Mouse (Mus musculus) heart, embryonic 11.5 days (tissue): ENCODE data around the gene Cacna1i. TPM values are rescaled to one million over a fixed set of nuclear protein-coding genes. Genes with fewer than 3 reads are reported as not detected.
A peak's percentile ranks its signal among the peaks of the same experiment; 100 is the strongest.

ENCODE experiments used
- ATAC-seq: fragments of 200-750 bp; cut with Nextera tagmentation; replicated peaks from 2 replicates; pipeline ENCODE4 v1.8.0; 2017; ENCODE audit warnings: moderate library complexity; ENCODE audit not compliant: insufficient number of reproducible peaks, low FRiP score, low TSS enrichment
- H3K27ac ChIP-seq: fragments of 300-500 bp; sonication (generic); 2 replicates; pipeline ENCODE4 v1.5.1; 2014; ENCODE audit warnings: mild to moderate bottlenecking, low read depth, low read length
- H3K27me3 ChIP-seq: fragments of 300-500 bp; sonication (generic); 2 replicates; pipeline ENCODE4 v1.6.1; 2014; ENCODE audit warnings: mild to moderate bottlenecking, low read length, mixed read lengths; ENCODE audit not compliant: control insufficient read depth, insufficient read depth
- H3K36me3 ChIP-seq: fragments of 300-500 bp; sonication (generic); 2 replicates; pipeline ENCODE4 v1.6.1; 2014; ENCODE audit warnings: mild to moderate bottlenecking, low read length, moderate library complexity, mixed read lengths; ENCODE audit not compliant: control insufficient read depth, insufficient read depth
- H3K4me1 ChIP-seq: fragments of 300-500 bp; sonication (generic); 2 replicates; pipeline ENCODE4 v1.6.1; 2014; ENCODE audit warnings: low read length; ENCODE audit not compliant: control insufficient read depth, insufficient read depth
- H3K4me2 ChIP-seq: fragments of 300-500 bp; sonication (generic); 2 replicates; pipeline ENCODE4 v1.6.1; 2014; ENCODE audit warnings: mild to moderate bottlenecking, moderate library complexity
- H3K4me3 ChIP-seq: fragments of 300-500 bp; sonication (generic); 2 replicates; pipeline ENCODE4 v1.5.1; 2014; ENCODE audit warnings: low read depth, low read length
- H3K9ac ChIP-seq: fragments of 300-500 bp; sonication (generic); 2 replicates; pipeline ENCODE4 v1.6.1; 2014; ENCODE audit warnings: mild to moderate bottlenecking, low read depth, low read length, moderate library complexity
- H3K9me3 ChIP-seq: fragments of 300-500 bp; sonication (generic); replicated peaks from 2 replicates; pipeline ENCODE4 v1.6.1; 2016; ENCODE audit warnings: low read length; ENCODE audit not compliant: control insufficient read depth
- WGBS: fragments of 180-500 bp; shearing (Covaris S2); extraction: QIAGEN DNeasy Blood & Tissue Kit; methylation state at CpG from one replicate; pipeline ENCODE4 v1.1.7; 2014; ENCODE audit not compliant: insufficient replicate concordance; 5-methylcytosine and 5-hydroxymethylcytosine counted together
- polyA plus RNA-seq: library from polyadenylated mRNA; unstranded; fragments of >200 nt; fragmentation: Nextera tagmentation; extraction: Ambion mirVana; gene quantifications from 2 replicates; pipeline ENCODE4 v1.2.1, GENCODE M21; 2014

Gene Cacna1i
- polyA plus RNA-seq, 1 experiment from 2014 or later = 0.01 TPM

GRCm38 (mm10) chr15:80280646-80281045, 6.4 kb upstream of the Cacna1i start:
- Histone ChIP-seq H3K27ac (no peak overlapping the region), H3K4me1 (no peaks in the 10 kb centered on the region), H3K9ac (no peak overlapping the region), H3K36me3 (no peaks in the 10 kb centered on the region), H3K27me3 (peaks cover 28% of the 10 kb centered on the region), H3K9me3 (no peaks in the 10 kb centered on the region), H3K4me3 (no peak overlapping the region), H3K4me2 (no peak overlapping the region)
- 14% methylated on average over 6 of the region's 6 CpGs for WGBS
- ATAC-seq = no peak

DNA sequence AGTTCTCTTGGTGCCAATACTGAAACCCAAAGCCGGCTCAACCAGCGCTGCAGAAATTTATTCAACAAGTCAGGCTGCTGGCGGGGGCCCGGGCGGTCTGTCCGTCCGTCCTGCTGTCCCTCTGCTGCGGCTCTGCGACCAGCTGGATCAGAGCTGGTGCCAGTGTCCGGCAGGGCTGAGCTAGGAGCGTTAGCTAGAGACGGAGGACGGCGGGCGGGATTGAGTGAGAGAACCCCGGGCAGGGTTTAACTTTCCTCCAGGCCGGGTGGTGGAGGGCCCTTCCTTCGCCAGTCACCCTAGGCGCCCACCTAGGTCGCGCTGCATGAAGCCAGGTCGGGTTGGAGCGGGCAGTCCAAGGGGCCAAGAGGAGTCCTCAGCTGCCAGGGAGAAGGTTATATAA, 998 bp downstream of the Cacna1i start:
- H3K4me2 ChIP-seq = peak overlapping the region; percentile 86
- H3K9ac ChIP-seq = no peak overlapping the region
- no peak overlapping the region for H3K27ac ChIP-seq
- H3K36me3 ChIP-seq = no peaks in the 10 kb centered on the region
- peaks cover 78% of the 10 kb centered on the region for H3K27me3 ChIP-seq
- ATAC-seq = no peak
- WGBS = 3% methylated on average over 23 of the region's 23 CpGs
- peak overlapping the region; percentile 44 for H3K4me3 ChIP-seq
- no peaks in the 10 kb centered on the region for H3K9me3 ChIP-seq
- H3K4me1 ChIP-seq = 0 out of 2 replicates have a peak, but pooled peaks cover 3% of the 10 kb centered on the region

GRCm38 (mm10) chr15:80289436-80289835, 2.4 kb downstream of the Cacna1i start:
- 2% methylated on average over 10 of the region's 10 CpGs for WGBS

GRCm38 (mm10) chr15:80297146-80297545, 10.1 kb downstream of the Cacna1i start:
- Histone ChIP-seq H3K9me3 (0 out of 2 replicates have a peak, but pooled peaks cover 2% of the 10 kb centered on the region), H3K4me3 (no peak overlapping the region), H3K4me1 (no peaks in the 10 kb centered on the region), H3K27ac (no peak overlapping the region), H3K9ac (no peak overlapping the region), H3K27me3 (peaks cover 13% of the 10 kb centered on the region; the same call in 1 of the 2 replicates), H3K36me3 (no peaks in the 10 kb centered on the region), H3K4me2 (no peak overlapping the region)
- ATAC-seq = no peak
- 92% methylated on average over 1 of the region's 1 CpGs for WGBS

More at GRCm38 (mm10) chr15:80289436-80289835, 2.4 kb downstream of the Cacna1i start:
- H3K9me3 ChIP-seq = no peaks in the 10 kb centered on the region
- H3K36me3 ChIP-seq = no peaks in the 10 kb centered on the region
- no peak overlapping the region for H3K4me3 ChIP-seq
- H3K27ac ChIP-seq = no peak overlapping the region
- H3K27me3 ChIP-seq = peaks cover 74% of the 10 kb centered on the region
- no peak for ATAC-seq
- no peak overlapping the region for H3K4me2 ChIP-seq
- H3K4me1 ChIP-seq = 0 out of 2 replicates have a peak, but pooled peaks cover 3% of the 10 kb centered on the region
- H3K9ac ChIP-seq = no peak overlapping the region

- Histone ChIP-seq H3K36me3 (no peaks in the 10 kb centered on the region), H3K9me3 (no peaks in the 10 kb centered on the region), H3K9ac (no peak overlapping the region), H3K4me2 (no peak overlapping the region), H3K4me3 (no peak overlapping the region), H3K4me1 (no peaks in the 10 kb centered on the region; the same call in 1 of the 2 replicates), H3K27ac (no peak overlapping the region), H3K27me3 (peaks cover 12% of the 10 kb centered on the region)
- no peak for ATAC-seq
- WGBS = 68% methylated on average over 14 of the region's 14 CpGs
These were observed 16.7 kb downstream of the Cacna1i start for GRCm38 (mm10) chr15:80303779-80304178.

GRCm38 (mm10) chr15:80304188-80304587, 17.1 kb downstream of the Cacna1i start:
- Histone ChIP-seq H3K36me3 (no peaks in the 10 kb centered on the region), H3K27ac (no peak overlapping the region), H3K9me3 (no peaks in the 10 kb centered on the region), H3K4me1 (no peaks in the 10 kb centered on the region; the same call in 1 of the 2 replicates), H3K4me2 (no peak overlapping the region), H3K27me3 (peaks cover 12% of the 10 kb centered on the region), H3K9ac (no peak overlapping the region), H3K4me3 (no peak overlapping the region)
- 86% methylated on average over 12 of the region's 12 CpGs for whole genome bisulfite sequencing
- ATAC-seq = no peak

- ATAC-seq = no peak
- Histone ChIP-seq H3K36me3 (no peaks in the 10 kb centered on the region), H3K27me3 (peaks cover 10% of the 10 kb centered on the region), H3K9ac (no peak overlapping the region), H3K4me3 (no peak overlapping the region), H3K9me3 (no peaks in the 10 kb centered on the region), H3K4me1 (no peaks in the 10 kb centered on the region; the same call in 1 of the 2 replicates), H3K27ac (no peak overlapping the region), H3K4me2 (no peak overlapping the region)
- WGBS = 34% methylated on average over 8 of the region's 8 CpGs
These were observed 19.1 kb downstream of the Cacna1i start for GRCm38 (mm10) chr15:80306146-80306545.

DNA sequence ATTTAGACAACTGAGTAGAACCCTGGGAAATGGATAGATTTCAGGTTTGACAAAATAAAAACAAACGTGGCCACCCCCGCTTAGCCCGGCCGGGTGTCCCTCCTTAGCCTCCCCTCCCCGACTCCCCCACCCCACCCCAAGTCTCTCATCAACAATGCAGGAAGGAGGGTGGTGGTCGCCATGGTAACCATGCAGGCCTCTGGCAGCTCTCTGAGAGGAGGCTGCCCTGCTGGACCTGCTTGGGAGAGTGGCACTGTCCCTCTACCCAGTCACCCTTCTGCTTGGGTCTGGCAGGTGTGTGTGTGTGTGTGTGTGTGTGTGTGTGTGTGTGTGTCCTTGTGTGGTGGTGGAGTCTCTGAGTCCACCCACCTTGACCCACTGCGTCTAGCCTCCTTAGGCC, 27.7 kb downstream of the Cacna1i start:
- no peaks in the 10 kb centered on the region for H3K36me3 ChIP-seq
- no peak overlapping the region for H3K4me3 ChIP-seq
- WGBS = 56% methylated on average over 7 of the region's 7 CpGs
- H3K27ac ChIP-seq = no peak overlapping the region
- H3K9ac ChIP-seq = no peak overlapping the region
- H3K9me3 ChIP-seq = no peaks in the 10 kb centered on the region
- ATAC-seq = no peak
- 0 out of 2 replicates have a peak, but pooled peaks cover 1% of the 10 kb centered on the region for H3K27me3 ChIP-seq
- H3K4me1 ChIP-seq = no peaks in the 10 kb centered on the region
- no peak overlapping the region for H3K4me2 ChIP-seq

- Histone ChIP-seq H3K9me3 (no peaks in the 10 kb centered on the region), H3K9ac (no peak overlapping the region)
- 70% methylated on average over 6 of the region's 6 CpGs for WGBS
These were observed 30.1 kb downstream of the Cacna1i start for GRCm38 (mm10) chr15:80316966-80317634.

More at GRCm38 (mm10) chr15:80316966-80317634, 30.1 kb downstream of the Cacna1i start:
- no peak for ATAC-seq
- no peaks in the 10 kb centered on the region for H3K4me1 ChIP-seq
- H3K36me3 ChIP-seq = no peaks in the 10 kb centered on the region
- H3K4me2 ChIP-seq = no peak overlapping the region
- H3K27me3 ChIP-seq = peaks cover 4% of the 10 kb centered on the region; the same call in 1 of the 2 replicates
- H3K4me3 ChIP-seq = no peak overlapping the region
- no peak overlapping the region for H3K27ac ChIP-seq
